Comparison of ENCODE assay signal across 8 mouse cellular contexts in genomic region chr7:6918267-6918666, GRCm38 (mm10).
DNase-seq lines count a peak whose midpoint lies in the region; ATAC-seq and TF ChIP-seq lines count a peak whose summit lies in the region.

No protein-coding gene starts in this region.

- no peaks in the 10 kb centered on the region for H3K27me3 ChIP-seq in hindbrain, embryonic 10.5 days (ENCODE audit: insufficient read depth, poor library complexity, severe bottlenecking)
- H3K27me3 ChIP-seq in lung, embryonic 14.5 days (ENCODE audit: insufficient read depth, low read length): no peaks in the 10 kb centered on the region

- TF ChIP-seq CTCF in lung, embryonic 14.5 days (IDR thresholded peaks at IDR 0.05; ENCODE audit: low read depth): peak; percentile 87

- no peaks in the 10 kb centered on the region for H3K36me3 ChIP-seq in hindbrain, embryonic 10.5 days
- H3K36me3 ChIP-seq in lung, embryonic 14.5 days (ENCODE audit: insufficient read depth): no peaks in the 10 kb centered on the region

- no peaks in the 10 kb centered on the region for H3K9me3 ChIP-seq in hindbrain, embryonic 10.5 days
- no peaks in the 10 kb centered on the region for H3K9me3 ChIP-seq in lung, embryonic 14.5 days (ENCODE audit: low read depth, low read length)

- ATAC-seq in lung, embryonic 14.5 days (ENCODE audit: insufficient read depth): peak; percentile 68

- WGBS in hindbrain, embryonic 10.5 days: 20% methylated on average over 10 of the region's 10 CpGs
- 6% methylated on average over 10 of the region's 10 CpGs for WGBS in lung, embryonic 14.5 days

- H3K27ac ChIP-seq in hindbrain, embryonic 10.5 days: peak overlapping the region; percentile 65
- no peak overlapping the region for H3K27ac ChIP-seq in lung, embryonic 14.5 days (ENCODE audit: low read depth)

- H3K4me3 ChIP-seq in hindbrain, embryonic 10.5 days: no peak overlapping the region
- H3K4me3 ChIP-seq in lung, embryonic 14.5 days (ENCODE audit: low read depth, low read length): no peak overlapping the region

- H3K4me1 ChIP-seq in hindbrain, embryonic 10.5 days (replicated peaks): peaks cover 33% of the 10 kb centered on the region
- H3K4me1 ChIP-seq in lung, embryonic 14.5 days (ENCODE audit: insufficient read depth): peaks cover 16% of the 10 kb centered on the region; the same call in 1 of the 2 replicates

- no peak overlapping the region for H3K4me2 ChIP-seq in lung, embryonic 14.5 days

- peak; percentile 88 for DNase-seq in NIH3T3 (ENCODE audit: low read depth)
- DNase-seq in cerebellum, adult 9-10 months: peak; percentile 84
- DNase-seq in frontal cortex, adult 2 months (ENCODE audit: extremely low spot score in 1 of 2, low spot score in 1 of 2): peak; percentile 61 to 97
- DNase-seq in hindbrain, embryonic 10.5 days (ENCODE audit: low spot score): peak; percentile 85
- DNase-seq in layer of hippocampus, adult 8-10 months (ENCODE audit: low spot score in 2 of 2): peak; percentile 73 to 93
- DNase-seq in lung, embryonic 14.5 days: peak; percentile 97
- peak; percentile 63 for DNase-seq in retina, adult 2 months (ENCODE audit: low read depth, low spot score)
- DNase-seq in urinary bladder, postnatal 14 days (ENCODE audit: low spot score): peak; percentile 90

- H3K9ac ChIP-seq in lung, embryonic 14.5 days: no peak overlapping the region
